Mouse (Mus musculus) lung, adult 18-20 months (tissue): Measurements from ENCODE around the gene Psmc4.
A peak's percentile ranks its signal among the peaks of the same experiment; 100 is the strongest.

Experiments used
- DNase-seq, 2 experiments: peaks; one replicate each; pipeline ENCODE4 v3.0.0; 2022; ENCODE audit warnings: mixed read lengths in 2 of 2

Gene Psmc4

DNA sequence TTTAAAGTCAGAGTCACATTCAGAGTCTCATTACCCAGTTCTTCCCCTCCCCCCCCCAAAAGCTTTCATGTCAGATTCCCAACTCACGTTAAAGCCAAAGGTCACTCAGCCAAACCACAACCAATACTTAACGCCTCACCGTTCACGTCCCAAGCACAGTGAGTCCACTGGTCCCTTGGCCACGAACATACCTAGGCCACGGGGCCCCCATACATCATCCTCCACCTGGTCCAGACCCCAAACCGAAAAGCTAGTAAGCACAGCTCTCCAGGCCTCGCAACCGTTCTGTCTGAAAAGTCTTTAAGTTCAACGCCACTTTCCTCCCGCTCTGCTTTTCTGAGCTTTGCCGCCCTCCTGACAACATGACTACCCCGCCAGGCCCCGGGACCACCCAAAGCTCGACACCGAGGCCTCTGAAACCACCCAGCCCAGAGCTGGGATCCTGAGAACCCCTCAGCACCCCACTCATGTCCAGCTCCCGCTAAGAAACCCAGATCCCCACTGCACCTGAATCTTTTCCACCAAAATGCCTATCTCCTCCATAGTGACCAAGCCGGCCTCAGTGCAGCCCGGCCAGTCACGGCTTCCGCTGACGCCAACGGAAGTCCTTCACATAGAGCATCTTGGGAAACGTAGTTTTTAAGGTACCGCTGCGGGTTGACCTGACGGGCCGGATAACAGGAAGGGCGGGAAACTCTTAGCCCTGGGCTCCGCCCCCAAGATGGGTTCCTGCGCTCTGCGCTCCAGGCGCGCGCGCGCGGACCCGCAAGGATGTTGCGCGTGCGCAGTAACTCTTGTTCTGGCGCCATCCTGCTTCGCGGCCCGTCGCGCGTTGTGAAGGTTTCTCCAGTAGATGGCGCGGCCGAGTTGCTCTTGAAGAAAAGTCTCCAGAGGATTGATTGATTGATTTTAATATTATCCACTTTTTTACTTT is at the start of gene Psmc4:
TSS of gene Psmc4 (minus strand) at position 626 of the 934 bp plus-strand sequence.
- DNase-seq = peak; percentile 98 to 99

- DNase-seq = no peak
Measured at GRCm38 (mm10) chr7:28099101-28099500, 49.2 kb upstream of the Psmc4 start.

DNA sequence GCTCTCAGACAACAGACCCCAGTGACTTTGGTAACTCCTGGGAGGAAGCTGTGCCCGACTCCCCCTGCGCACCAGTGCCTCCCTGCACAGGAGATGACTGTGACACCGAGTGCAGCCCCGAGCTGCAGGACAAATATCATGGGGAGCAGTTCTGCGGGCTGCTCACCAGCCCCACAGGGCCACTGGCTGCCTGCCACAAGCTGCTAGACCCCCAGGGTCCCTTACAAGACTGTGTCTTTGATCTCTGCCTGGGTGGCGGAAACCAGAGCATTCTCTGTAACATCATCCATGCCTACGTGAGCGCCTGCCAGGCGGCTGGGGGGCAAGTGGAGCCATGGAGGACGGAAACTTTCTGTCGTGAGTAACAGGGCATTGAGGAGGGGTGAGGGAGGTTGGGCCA is 43.6 kb upstream of the Psmc4 start:
- DNase-seq = no peak

DNA sequence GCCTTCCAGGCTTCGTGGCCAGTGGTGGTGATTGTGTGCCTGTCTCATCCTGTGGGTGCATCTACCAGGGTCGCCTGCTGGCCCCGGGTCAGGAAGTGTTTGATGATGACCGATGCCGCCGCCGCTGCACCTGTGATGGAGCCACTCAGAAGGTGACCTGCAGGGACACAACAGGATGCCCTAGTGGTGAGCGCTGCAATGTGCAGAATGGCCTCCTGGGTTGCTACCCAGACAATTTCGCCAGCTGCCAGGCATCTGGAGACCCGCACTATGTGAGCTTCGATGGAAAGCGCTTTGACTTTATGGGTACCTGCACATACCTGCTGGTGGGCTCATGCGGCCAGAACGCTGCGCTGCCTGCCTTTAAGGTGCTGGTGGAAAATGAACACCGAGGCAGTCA is 36.3 kb upstream of the Psmc4 start:
- DNase-seq = no peak

GRCm38 (mm10) chr7:28084215-28084614 is 34.3 kb upstream of the Psmc4 start:
- no peak for DNase-seq

GRCm38 (mm10) chr7:28070531-28071298 is 20.8 kb upstream of the Psmc4 start, which contains the start of gene Fcgbp:
Fcgbp (plus strand) TSS chr7:28071236.
- no peak for DNase-seq

DNA sequence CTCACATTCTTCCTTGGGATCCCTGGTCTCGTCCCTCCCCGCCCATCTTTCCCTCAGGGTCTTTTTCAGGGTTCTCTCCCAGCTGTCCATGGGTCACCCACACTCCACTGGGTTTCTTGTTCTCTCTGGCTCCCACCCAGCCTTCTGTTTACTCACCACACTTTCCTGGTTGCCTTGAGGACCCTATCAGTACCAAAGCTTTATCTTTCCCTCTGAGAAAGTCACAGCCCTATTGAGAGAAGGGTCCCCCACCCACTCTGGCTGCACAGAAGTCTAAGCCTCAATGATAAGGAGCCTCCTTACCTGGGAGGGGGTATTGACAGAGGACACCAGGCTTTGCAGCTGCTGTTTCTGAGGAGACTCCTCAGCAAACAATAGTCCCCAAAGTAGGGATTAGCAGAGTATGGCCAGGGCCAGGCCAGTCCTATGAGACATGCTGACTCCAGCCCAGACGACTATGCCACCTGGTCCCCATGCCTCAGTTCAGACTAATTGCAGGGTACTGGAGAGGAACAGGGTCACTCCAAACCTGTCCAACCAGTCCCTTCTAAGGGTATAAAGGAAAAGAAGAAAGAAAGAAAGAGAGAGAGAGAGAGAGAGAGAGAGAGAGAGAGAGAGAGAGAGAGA is 19.8 kb upstream of the Psmc4 start:
- no peak for DNase-seq

- no peak for DNase-seq
Measured at GRCm38 (mm10) chr7:28068661-28069060, 18.8 kb upstream of the Psmc4 start.

GRCm38 (mm10) chr7:28059972-28060371 is 10.1 kb upstream of the Psmc4 start:
- DNase-seq = no peak

DNA sequence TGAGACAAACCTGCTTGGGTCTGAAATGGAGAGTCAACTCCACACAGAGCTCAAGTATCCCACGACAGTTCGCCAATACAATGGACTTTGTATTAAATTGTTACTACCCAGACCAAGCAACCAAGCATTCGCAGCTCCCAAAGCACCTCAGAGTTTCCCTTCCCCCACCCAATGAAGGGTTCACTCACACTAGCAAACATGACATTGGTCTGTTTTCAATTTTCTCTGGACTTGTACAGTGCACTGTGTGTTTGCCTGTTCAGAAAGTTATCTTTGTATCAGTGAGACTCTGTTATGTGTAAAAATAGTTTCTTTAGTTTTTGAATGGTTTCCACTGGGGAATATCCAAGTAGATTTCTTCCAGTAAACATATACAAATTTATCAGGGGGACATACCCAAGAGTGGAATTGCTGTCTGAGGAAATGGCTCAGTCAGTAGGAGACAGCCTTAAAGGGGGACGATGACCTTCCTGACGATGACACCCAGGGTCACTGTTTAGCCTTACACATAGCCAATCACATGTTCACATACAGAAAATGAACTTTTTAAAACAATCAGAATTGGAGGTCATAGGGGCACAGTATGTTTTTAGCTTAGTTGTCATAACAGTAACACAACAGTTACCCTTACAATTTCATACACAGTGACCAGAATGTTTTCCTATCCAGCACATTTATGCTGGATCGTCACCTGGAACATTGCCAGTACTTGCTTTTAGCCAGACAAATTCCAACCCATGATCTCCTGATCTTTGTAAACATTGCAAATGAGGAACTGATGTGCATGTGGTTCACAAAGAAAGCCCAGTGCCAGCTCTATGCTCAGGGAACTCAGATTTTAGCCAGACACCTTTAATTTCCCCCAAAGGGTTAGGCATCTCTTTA is 3.4 kb upstream of the Psmc4 start:
- DNase-seq = no peak

DNA sequence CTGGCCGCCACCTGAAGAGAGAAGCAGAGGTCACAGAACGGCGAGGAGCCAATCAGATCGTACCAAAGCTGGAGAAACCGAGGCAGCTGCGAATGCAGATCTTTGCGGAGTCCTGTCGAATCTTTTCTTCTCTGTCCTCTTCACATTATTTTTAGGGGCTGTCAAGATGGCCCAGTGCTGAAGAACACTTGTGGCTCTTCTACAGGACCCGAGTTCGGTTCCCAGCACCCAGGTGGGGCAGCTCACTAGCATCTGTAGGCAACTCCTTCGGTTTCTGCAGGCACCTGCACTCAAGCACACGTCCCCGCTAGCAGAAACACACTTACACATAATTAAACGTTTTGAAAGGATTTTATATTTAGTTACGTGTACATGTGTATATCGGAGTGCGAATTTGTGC is 683 bp upstream of the Psmc4 start:
- no peak for DNase-seq

DNA sequence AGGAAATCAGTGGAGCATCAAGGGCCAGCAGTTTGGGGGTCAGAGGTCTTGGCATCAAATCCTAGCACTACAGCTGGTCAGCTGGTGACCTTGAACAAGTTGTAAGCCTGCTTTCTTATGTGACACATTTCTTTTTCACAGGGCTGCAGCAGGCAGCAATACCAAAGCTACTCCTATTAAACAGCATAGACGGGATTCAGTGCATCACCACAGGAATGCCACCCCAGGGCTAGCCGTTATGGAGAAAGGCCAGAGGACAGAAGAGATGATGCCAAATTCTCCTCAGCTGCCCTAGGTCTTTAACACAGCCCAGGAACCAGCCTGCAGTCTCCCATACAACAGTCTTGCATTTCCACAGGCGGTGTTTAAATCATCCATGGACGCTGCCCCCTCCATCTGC is 5.4 kb downstream of the Psmc4 start:
- DNase-seq = no peak

- DNase-seq = no peak
Measured at GRCm38 (mm10) chr7:28014445-28014810, 35.5 kb downstream of the Psmc4 start.

GRCm38 (mm10) chr7:28013549-28014444 is 36.1 kb downstream of the Psmc4 start, which contains the start of gene Zfp850:
Zfp850 (minus strand) TSS chr7:28014115.
- peak; percentile 70 to 78 for DNase-seq

DNA sequence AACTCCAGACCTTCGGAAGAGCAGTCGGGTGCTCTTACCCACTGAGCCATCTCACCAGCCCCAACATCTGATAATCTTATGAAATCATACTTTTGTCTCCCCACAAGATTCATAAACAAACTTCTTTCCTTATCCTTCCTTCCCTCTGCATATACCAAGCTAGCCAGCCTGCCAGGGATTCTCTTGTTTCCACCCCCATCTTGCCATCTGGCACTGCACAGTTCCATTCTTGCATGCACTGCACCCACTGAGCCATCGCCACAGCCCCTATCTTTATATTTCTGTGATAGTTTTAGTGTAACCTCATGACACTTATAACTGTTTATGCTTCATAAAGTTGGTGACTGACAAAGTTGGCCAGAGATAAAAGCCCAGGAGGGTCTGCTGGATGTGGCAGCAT is 39.6 kb downstream of the Psmc4 start:
- no peak for DNase-seq
